Mouse (Mus musculus): Measurements from ENCODE around the gene Stard7. TPM values are rescaled to one million over a fixed set of nuclear protein-coding genes. Genes with fewer than 3 reads are reported as not detected.
A peak's percentile ranks its signal among the peaks of the same experiment; 100 is the strongest.
"Not testable (repeated sequence)": the region's sequence is repeated elsewhere in the genome, so short reads cannot be mapped to it uniquely, and the experiment has no call there.

Gene Stard7
- polyA plus RNA-seq, 1 experiment from 2014 or later: 89.2 TPM

- peaks cover 4% of the 10 kb centered on the region for H3K4me1 ChIP-seq
- H3K27me3 ChIP-seq: no peaks in the 10 kb centered on the region
- H3K9me3 ChIP-seq: no peaks in the 10 kb centered on the region
- H3K4me3 ChIP-seq: no peak overlapping the region
- H3K4me2 ChIP-seq (replicated peaks): no peak overlapping the region
- ATAC-seq (ENCODE audit: low FRiP score, low read depth): no peak
- 83% methylated on average over 3 of the region's 3 CpGs for WGBS
- H3K36me3 ChIP-seq: peaks cover 40% of the 10 kb centered on the region
- no peak overlapping the region for H3K9ac ChIP-seq (replicated peaks)
- no peak overlapping the region for H3K27ac ChIP-seq (replicated peaks)
Measured at GRCm38 (mm10) chr2:127254604-127255134, 15.3 kb upstream of the Stard7 start.

DNA sequence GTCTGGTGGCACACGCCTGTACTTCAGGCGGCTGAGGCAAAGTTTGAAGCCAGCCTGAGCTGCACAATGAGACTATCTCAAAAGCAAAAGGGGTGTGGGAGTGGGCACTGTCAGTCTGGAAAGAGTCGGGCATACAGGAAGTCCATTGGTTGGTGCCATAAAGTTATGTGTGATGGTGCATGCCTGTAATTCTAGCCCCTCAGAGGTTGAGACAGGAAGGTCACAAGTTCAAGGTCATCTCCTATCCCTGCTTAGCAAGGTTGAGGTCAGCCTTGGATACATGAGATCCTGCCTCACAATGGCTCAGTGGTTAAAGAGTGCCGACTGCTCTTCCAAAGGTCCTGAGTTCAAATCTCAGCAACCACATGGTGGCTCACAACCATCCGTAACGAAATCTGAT lies 14.7 kb upstream of the Stard7 start:
- Histone ChIP-seq H3K27me3 (no peaks in the 10 kb centered on the region), H3K27ac (replicated peaks) (no peak overlapping the region), H3K4me1 (peaks cover 1% of the 10 kb centered on the region; the same call in 1 of the 2 replicates), H3K4me2 (replicated peaks) (no peak overlapping the region), H3K9me3 (no peaks in the 10 kb centered on the region), H3K36me3 (peaks cover 43% of the 10 kb centered on the region), H3K4me3 (no peak overlapping the region), H3K9ac (replicated peaks) (no peak overlapping the region)
- no peak for ATAC-seq (ENCODE audit: low FRiP score, low read depth)
- WGBS: 87% methylated on average over 6 of the region's 6 CpGs

GRCm38 (mm10) chr2:127259340-127259739 lies 10.7 kb upstream of the Stard7 start:
- ATAC-seq (ENCODE audit: low FRiP score, low read depth): no peak
- H3K27ac ChIP-seq (replicated peaks): no peak overlapping the region
- no peaks in the 10 kb centered on the region for H3K27me3 ChIP-seq
- WGBS: 93% methylated on average over 5 of the region's 5 CpGs
- H3K36me3 ChIP-seq: peaks cover 43% of the 10 kb centered on the region
- no peaks in the 10 kb centered on the region for H3K9me3 ChIP-seq
- H3K9ac ChIP-seq (replicated peaks): no peak overlapping the region
- H3K4me1 ChIP-seq: no peaks in the 10 kb centered on the region
- H3K4me3 ChIP-seq: no peak overlapping the region
- H3K4me2 ChIP-seq (replicated peaks): no peak overlapping the region

GRCm38 (mm10) chr2:127262480-127262879 lies 7.5 kb upstream of the Stard7 start:
- ATAC-seq (ENCODE audit: low FRiP score, low read depth): no peak
- peaks cover 27% of the 10 kb centered on the region for H3K36me3 ChIP-seq
- H3K9ac ChIP-seq (replicated peaks): no peak overlapping the region
- no peak overlapping the region for H3K4me2 ChIP-seq (replicated peaks)
- no peak overlapping the region for H3K27ac ChIP-seq (replicated peaks)
- H3K4me1 ChIP-seq: no peaks in the 10 kb centered on the region
- H3K9me3 ChIP-seq: no peaks in the 10 kb centered on the region
- H3K4me3 ChIP-seq: no peak overlapping the region
- H3K27me3 ChIP-seq: no peaks in the 10 kb centered on the region

DNA sequence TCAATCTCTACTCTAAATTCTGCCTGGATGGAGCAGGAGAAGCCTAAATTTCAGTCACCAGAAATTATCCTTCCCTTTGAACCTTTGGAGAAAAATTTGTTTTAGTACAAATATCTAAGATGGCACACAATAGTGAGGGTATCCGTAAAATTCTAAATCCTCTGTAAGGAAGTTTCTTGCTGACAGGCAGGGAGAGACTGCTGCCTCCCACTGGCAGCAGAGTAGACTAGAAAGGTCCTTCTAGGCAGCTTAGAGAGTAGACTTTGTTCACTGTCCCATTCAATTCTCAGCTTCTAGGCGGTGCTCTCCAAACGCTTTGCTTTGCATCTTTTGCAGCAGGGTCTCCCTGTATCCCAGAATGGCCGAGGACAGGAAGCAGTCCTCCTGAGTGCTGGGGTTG lies 2.2 kb upstream of the Stard7 start:
- Histone ChIP-seq H3K9me3 (no peaks in the 10 kb centered on the region), H3K4me2 (replicated peaks) (no peak overlapping the region), H3K36me3 (0 out of 2 replicates have a peak, but pooled peaks cover 2% of the 10 kb centered on the region), H3K27ac (replicated peaks) (no peak overlapping the region), H3K27me3 (no peaks in the 10 kb centered on the region), H3K4me3 (no peak overlapping the region), H3K4me1 (peaks cover 11% of the 10 kb centered on the region), H3K9ac (replicated peaks) (no peak overlapping the region)
- 35% methylated on average over 4 of the region's 4 CpGs for WGBS
- ATAC-seq (ENCODE audit: low FRiP score, low read depth): no peak

DNA sequence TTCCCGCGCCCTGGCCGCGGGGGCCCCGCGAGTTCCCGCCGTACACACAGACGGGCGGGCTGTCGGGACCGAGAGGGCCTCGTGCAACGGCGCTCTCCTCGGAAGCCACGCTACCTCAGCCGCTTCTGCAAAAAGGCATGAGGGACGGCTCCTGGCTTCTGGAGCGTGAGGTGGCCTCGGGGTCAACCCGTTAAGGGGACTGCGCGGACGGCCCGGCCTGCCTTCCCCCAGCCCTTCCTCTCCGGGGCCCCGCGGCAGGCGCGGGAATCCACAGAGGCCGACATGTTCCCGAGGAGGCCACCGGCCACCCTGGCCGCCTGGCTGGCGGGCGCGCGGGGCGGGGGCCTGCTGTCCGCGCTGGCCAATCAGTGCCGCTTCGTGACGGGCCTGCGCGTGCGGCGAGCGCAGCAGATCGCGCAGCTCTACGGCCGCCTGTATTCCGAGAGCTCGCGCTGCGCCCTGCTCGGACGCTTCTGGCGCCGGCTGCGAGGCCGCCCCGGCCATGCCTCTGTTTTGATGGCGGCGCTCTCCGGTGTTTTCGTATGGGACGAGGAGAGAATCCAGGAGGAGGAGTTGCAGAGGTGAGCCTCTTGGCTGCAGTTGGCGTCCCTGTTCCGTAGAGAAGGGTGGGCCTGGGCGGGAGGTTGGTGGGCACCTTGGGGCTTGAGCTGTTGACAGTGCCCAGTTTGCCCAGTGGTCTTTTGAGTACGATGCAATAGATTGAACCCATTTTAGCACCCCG lies 453 bp downstream of the Stard7 start:
- H3K27me3 ChIP-seq: no peaks in the 10 kb centered on the region
- peak overlapping the region; percentile 75 for H3K4me3 ChIP-seq
- peaks cover 21% of the 10 kb centered on the region for H3K4me1 ChIP-seq
- ATAC-seq (ENCODE audit: low FRiP score, low read depth): peak; percentile 96
- H3K4me2 ChIP-seq (replicated peaks): peak overlapping the region; percentile 82
- WGBS: under 1% methylated on average over 67 of the region's 75 CpGs
- no peaks in the 10 kb centered on the region for H3K9me3 ChIP-seq
- H3K36me3 ChIP-seq: 0 out of 2 replicates have a peak, but pooled peaks cover 3% of the 10 kb centered on the region
- H3K27ac ChIP-seq (replicated peaks): peak overlapping the region; percentile 93
- H3K9ac ChIP-seq (replicated peaks): peak overlapping the region; percentile 78

- Histone ChIP-seq H3K4me3 (peak overlapping the region; percentile 75), H3K27ac (replicated peaks) (peak overlapping the region; percentile 93), H3K4me1 (peaks cover 23% of the 10 kb centered on the region), H3K9ac (replicated peaks) (peak overlapping the region; percentile 78), H3K4me2 (replicated peaks) (peak overlapping the region; percentile 82), H3K36me3 (0 out of 2 replicates have a peak, but pooled peaks cover 3% of the 10 kb centered on the region), H3K27me3 (no peaks in the 10 kb centered on the region), H3K9me3 (no peaks in the 10 kb centered on the region)
- 9% methylated on average over 8 of the region's 8 CpGs for WGBS
- ATAC-seq (ENCODE audit: low FRiP score, low read depth): no peak
Measured at GRCm38 (mm10) chr2:127271042-127271515, 1.1 kb downstream of the Stard7 start.

GRCm38 (mm10) chr2:127272049-127272448 lies 2.0 kb downstream of the Stard7 start:
- not testable (repeated sequence) for H3K27ac ChIP-seq (replicated peaks); H3K36me3 ChIP-seq; H3K27me3 ChIP-seq; H3K9ac ChIP-seq (replicated peaks); ATAC-seq (ENCODE audit: low FRiP score, low read depth); H3K4me3 ChIP-seq; H3K9me3 ChIP-seq
- Histone ChIP-seq H3K4me1 (peaks cover 23% of the 10 kb centered on the region), H3K4me2 (replicated peaks) (peak overlapping the region; percentile 82; the same call in 1 of the 2 replicates)
- 94% methylated on average over 4 of the region's 4 CpGs for WGBS

DNA sequence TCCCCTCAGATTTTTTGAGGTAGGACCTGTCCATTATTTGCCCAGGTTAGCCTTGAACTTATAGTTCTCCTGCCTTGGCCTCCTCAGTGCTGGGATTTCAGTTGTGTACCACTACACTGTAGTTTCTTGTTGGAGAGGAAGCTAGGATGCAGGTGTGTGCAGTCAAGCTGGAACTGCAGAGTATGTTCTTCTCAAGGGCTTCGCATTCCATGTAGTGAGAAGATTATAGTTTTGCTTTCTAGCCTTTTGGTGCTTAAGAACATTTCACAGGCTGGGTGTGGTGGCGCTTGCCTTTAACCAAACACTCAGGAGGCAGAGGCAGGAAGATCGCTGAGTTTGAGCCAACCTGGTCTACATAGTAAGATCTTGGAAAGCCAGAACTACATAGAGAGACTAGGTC lies 2.8 kb downstream of the Stard7 start:
- H3K36me3 ChIP-seq: 0 out of 2 replicates have a peak, but pooled peaks cover 3% of the 10 kb centered on the region
- H3K9me3 ChIP-seq: no peaks in the 10 kb centered on the region
- WGBS: 98% methylated on average over 3 of the region's 3 CpGs
- H3K27ac ChIP-seq (replicated peaks): no peak overlapping the region
- peaks cover 23% of the 10 kb centered on the region for H3K4me1 ChIP-seq
- H3K4me2 ChIP-seq (replicated peaks): no peak overlapping the region
- ATAC-seq (ENCODE audit: low FRiP score, low read depth): no peak
- H3K4me3 ChIP-seq: no peak overlapping the region
- H3K9ac ChIP-seq (replicated peaks): no peak overlapping the region
- H3K27me3 ChIP-seq: no peaks in the 10 kb centered on the region

DNA sequence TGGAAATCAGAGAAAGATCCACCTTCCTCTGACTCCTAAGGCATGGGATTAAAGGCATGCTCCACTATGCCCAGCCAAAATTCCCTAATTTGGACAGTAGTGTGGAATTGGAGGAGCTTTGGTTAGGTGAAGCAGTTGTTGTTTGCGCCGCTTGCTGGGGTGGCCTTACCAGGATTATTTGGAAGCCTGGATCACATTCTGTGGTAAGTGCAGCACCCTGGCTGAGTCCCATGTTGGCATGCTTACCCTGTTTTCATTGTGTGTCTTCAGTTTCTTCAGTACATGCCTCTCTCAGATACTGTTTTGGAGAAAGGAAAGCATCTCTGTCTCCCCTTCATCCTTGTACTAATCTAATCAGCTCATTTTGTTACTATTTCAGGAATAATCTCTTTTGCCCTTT lies 4.6 kb downstream of the Stard7 start:
- H3K9ac ChIP-seq (replicated peaks): no peak overlapping the region
- 82% methylated on average over 2 of the region's 2 CpGs for WGBS
- no peak overlapping the region for H3K27ac ChIP-seq (replicated peaks)
- H3K27me3 ChIP-seq: no peaks in the 10 kb centered on the region
- no peak for ATAC-seq (ENCODE audit: low FRiP score, low read depth)
- 0 out of 2 replicates have a peak, but pooled peaks cover 3% of the 10 kb centered on the region for H3K36me3 ChIP-seq
- H3K4me1 ChIP-seq: peaks cover 23% of the 10 kb centered on the region
- H3K9me3 ChIP-seq: no peaks in the 10 kb centered on the region
- no peak overlapping the region for H3K4me3 ChIP-seq
- no peak overlapping the region for H3K4me2 ChIP-seq (replicated peaks)

- Histone ChIP-seq H3K9ac (replicated peaks) (no peak overlapping the region), H3K4me2 (replicated peaks) (no peak overlapping the region)
- no peak for ATAC-seq (ENCODE audit: low FRiP score, low read depth)
Measured at GRCm38 (mm10) chr2:127275551-127276320, 5.7 kb downstream of the Stard7 start.

DNA sequence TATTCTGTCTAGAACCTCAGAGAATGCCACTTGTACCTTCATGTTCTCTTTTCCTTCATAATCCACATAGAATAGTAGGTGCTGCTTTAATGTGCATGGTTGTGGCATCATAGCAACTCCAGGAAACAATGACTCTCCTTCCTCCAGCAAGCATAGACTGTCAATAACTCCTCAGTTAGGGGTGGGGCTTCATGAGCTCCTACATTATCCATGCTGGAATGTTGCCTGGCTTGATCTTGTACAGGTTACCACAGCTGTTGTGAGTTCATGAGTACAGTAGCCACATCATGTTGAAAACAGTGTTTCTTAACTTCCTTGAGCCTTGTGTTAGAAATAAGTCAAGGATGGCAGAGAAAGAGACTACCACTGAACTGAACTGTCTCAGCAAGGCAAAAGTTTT lies 8.1 kb downstream of the Stard7 start:
- no peak overlapping the region for H3K9ac ChIP-seq (replicated peaks)
- no peak overlapping the region for H3K4me2 ChIP-seq (replicated peaks)
- H3K4me3 ChIP-seq: no peak overlapping the region
- H3K9me3 ChIP-seq: no peaks in the 10 kb centered on the region
- no peaks in the 10 kb centered on the region for H3K36me3 ChIP-seq
- H3K27me3 ChIP-seq: no peaks in the 10 kb centered on the region
- H3K4me1 ChIP-seq: peaks cover 11% of the 10 kb centered on the region
- H3K27ac ChIP-seq (replicated peaks): no peak overlapping the region
- ATAC-seq (ENCODE audit: low FRiP score, low read depth): no peak

More at GRCm38 (mm10) chr2:127275551-127276320, 5.7 kb downstream of the Stard7 start:
- Histone ChIP-seq H3K4me1 (peaks cover 23% of the 10 kb centered on the region), H3K36me3 (0 out of 2 replicates have a peak, but pooled peaks cover 3% of the 10 kb centered on the region), H3K4me3 (no peak overlapping the region), H3K27me3 (no peaks in the 10 kb centered on the region), H3K27ac (replicated peaks) (no peak overlapping the region), H3K9me3 (no peaks in the 10 kb centered on the region)
- 89% methylated on average over 5 of the region's 5 CpGs for WGBS
